28 mouse cellular contexts compared by ENCODE assay signal in genomic region chr14:34492688-34493087, GRCm38 (mm10). TPM values are rescaled to one million over a fixed set of nuclear protein-coding genes. Genes with fewer than 3 reads are reported as not detected.
"Had no signal": no experiment of that assay in that cellular context is flagged by ENCODE, and none has a peak within 500 bp of the region (broad histone marks: within the 10 kb centered on the region; RNA-seq: fewer than 3 reads in every experiment).

No protein-coding gene starts in this region.

- H3K27ac ChIP-seq: limb, embryonic 10.5 days; limb, embryonic 13.5 days; liver, embryonic 12.5 days; liver, embryonic 15.5 days; lung, embryonic 15.5 days; macrophage; midbrain, embryonic 12.5 days; midbrain, embryonic 15.5 days; neural tube, embryonic 12.5 days; neural tube, embryonic 15.5 days; stomach, embryonic 15.5 days had no signal

- H3K4me1 ChIP-seq: midbrain, embryonic 12.5 days; neural tube, embryonic 12.5 days; stomach, embryonic 15.5 days had no signal

- H3K9ac ChIP-seq: limb, embryonic 13.5 days; liver, embryonic 12.5 days; liver, embryonic 15.5 days; lung, embryonic 15.5 days; midbrain, embryonic 12.5 days; midbrain, embryonic 15.5 days; neural tube, embryonic 12.5 days; neural tube, embryonic 15.5 days; stomach, embryonic 15.5 days had no signal

- ATAC-seq: liver, embryonic 12.5 days; midbrain, embryonic 15.5 days had no signal

- H3K4me2 ChIP-seq: limb, embryonic 13.5 days; liver, embryonic 12.5 days; liver, embryonic 15.5 days; lung, embryonic 15.5 days; midbrain, embryonic 12.5 days; midbrain, embryonic 15.5 days; neural tube, embryonic 12.5 days; neural tube, embryonic 15.5 days; stomach, embryonic 15.5 days had no signal

- H3K27me3 ChIP-seq: limb, embryonic 13.5 days; liver, embryonic 12.5 days; lung, embryonic 15.5 days; midbrain, embryonic 12.5 days; midbrain, embryonic 15.5 days; neural tube, embryonic 12.5 days; neural tube, embryonic 15.5 days; stomach, embryonic 15.5 days had no signal

- H3K9me3 ChIP-seq: limb, embryonic 10.5 days; limb, embryonic 13.5 days; liver, embryonic 12.5 days; liver, embryonic 15.5 days; lung, embryonic 15.5 days; midbrain, embryonic 12.5 days; midbrain, embryonic 15.5 days; neural tube, embryonic 12.5 days; neural tube, embryonic 15.5 days; stomach, embryonic 15.5 days had no signal

- DNase-seq: kidney, adult 8-10 months; kidney, postnatal 14 days; kidney, postnatal 4 days; liver; lung, adult 18-20 months; lung, postnatal 14 days; right cerebral cortex, adult 18-20 months; right cerebral cortex, postnatal 14 days; right cerebral cortex, postnatal 4 days; thymus, postnatal 25 days had no signal

- H3K4me3 ChIP-seq: limb, embryonic 10.5 days; limb, embryonic 13.5 days; liver, embryonic 12.5 days; liver, embryonic 15.5 days; lung, embryonic 15.5 days; midbrain, embryonic 12.5 days; midbrain, embryonic 15.5 days; neural tube, embryonic 12.5 days; neural tube, embryonic 15.5 days; stomach, embryonic 15.5 days had no signal

- H3K36me3 ChIP-seq: limb, embryonic 13.5 days; liver, embryonic 12.5 days; liver, embryonic 15.5 days; lung, embryonic 15.5 days; midbrain, embryonic 12.5 days; midbrain, embryonic 15.5 days; neural tube, embryonic 12.5 days; neural tube, embryonic 15.5 days; stomach, embryonic 15.5 days had no signal

RNA-seq across cellular contexts. Expression of gene 9230112D13Rik, which starts 29.9 kb away (rescaled TPM):
- total RNA-seq: layer of hippocampus, adult 18-20 months; layer of hippocampus, postnatal 25 days; left cerebral cortex, adult 18-20 months; left cerebral cortex, postnatal 25 days; megakaryocyte, adult 5-6 weeks had no signal
- polyA plus RNA-seq: kidney, embryonic 16.5 days; limb, embryonic 10.5 days; limb, embryonic 13.5 days; liver, embryonic 12.5 days; liver, embryonic 15.5 days; lung, embryonic 15.5 days; macrophage; midbrain, embryonic 12.5 days; midbrain, embryonic 15.5 days; neural tube, embryonic 12.5 days; neural tube, embryonic 15.5 days; stomach, embryonic 15.5 days; thymus, postnatal 0 days had no signal
